Mouse (Mus musculus) layer of hippocampus, postnatal 25 days (tissue): ENCODE data around the gene Cyp24a1. TPM values are rescaled to one million over a fixed set of nuclear protein-coding genes. Genes with fewer than 3 reads are reported as not detected.

ENCODE experiments used
- DNase-seq, 2 experiments: peaks; one replicate each; pipeline ENCODE4 v3.0.0; 2022; ENCODE audit warnings: mixed read lengths in 2 of 2, low spot score in 1 of 2; ENCODE audit errors: extremely low spot score in 1 of 2
- total RNA-seq, 2 experiments: library from RNA; stranded (reverse); gene quantifications; 2 replicates each; pipeline ENCODE4 v1.2.3; 2021

Gene Cyp24a1
- total RNA-seq, 2 experiments from 2014 or later, result not detected

- DNase-seq, result no peak
Observed at GRCm38 (mm10) chr2:170446843-170447383, 50.0 kb downstream of the Cyp24a1 start.

GRCm38 (mm10) chr2:170445861-170446260 is 51.1 kb downstream of the Cyp24a1 start:
- DNase-seq, result no peak

GRCm38 (mm10) chr2:170442535-170442934 is 54.4 kb downstream of the Cyp24a1 start:
- peak in 1 of 2 experiments; percentile 45 for DNase-seq

GRCm38 (mm10) chr2:170438782-170439181 is 58.2 kb downstream of the Cyp24a1 start:
- DNase-seq, result no peak

GRCm38 (mm10) chr2:170436204-170436603 is 60.7 kb downstream of the Cyp24a1 start:
- DNase-seq, result no peak

Other genes starting within 250 kb of the Cyp24a1 start
- gene Bcas1, start 69.3 kb downstream of the Cyp24a1 start, total RNA-seq, result 10 to 100 TPM; 76.3 to 85.9 TPM
- 10 to 100 TPM; 32.1 TPM for gene Pfdn4, start 717 bp downstream of the Cyp24a1 start, total RNA-seq
- not detected for gene 4930470P17Rik, start 104.9 kb upstream of the Cyp24a1 start, total RNA-seq
- 10 to 100 TPM; 14.8 to 15.6 TPM for gene Dok5, start 234.7 kb upstream of the Cyp24a1 start, total RNA-seq